Mouse (Mus musculus) CD4-positive, CD25-positive, alpha-beta regulatory T cell, adult 2 months (primary cell): Measurements from ENCODE around the gene Gpr135.
"Not testable (repeated sequence)": the region's sequence is repeated elsewhere in the genome, so short reads cannot be mapped to it uniquely, and the experiment has no call there.

ENCODE experiments used
- DNase-seq: peaks from one replicate; pipeline ENCODE4 v3.0.0-alpha.2; 2012; ENCODE audit warnings: low read depth, low spot score

The Gpr135 gene

DNA sequence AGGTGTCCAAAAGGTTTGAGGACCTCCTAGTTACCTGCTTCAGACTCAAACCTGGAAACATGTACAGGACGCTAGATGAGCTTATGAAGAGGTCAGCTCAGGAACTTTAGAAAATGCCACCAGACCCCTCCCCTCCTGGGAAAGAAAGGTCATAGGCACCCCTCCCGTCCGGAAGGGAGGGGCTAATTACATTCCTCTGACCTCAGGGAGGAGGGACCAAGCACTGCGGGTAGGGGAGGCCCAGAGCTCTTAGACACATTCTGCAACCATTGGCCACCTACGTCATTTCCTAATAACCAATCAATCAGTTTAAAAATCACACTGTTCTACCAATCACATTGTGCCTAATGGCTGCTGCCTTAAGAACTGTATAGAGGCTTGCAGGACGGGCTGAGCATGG is 18.4 kb downstream of the Gpr135 start:
- no peak for DNase-seq

DNA sequence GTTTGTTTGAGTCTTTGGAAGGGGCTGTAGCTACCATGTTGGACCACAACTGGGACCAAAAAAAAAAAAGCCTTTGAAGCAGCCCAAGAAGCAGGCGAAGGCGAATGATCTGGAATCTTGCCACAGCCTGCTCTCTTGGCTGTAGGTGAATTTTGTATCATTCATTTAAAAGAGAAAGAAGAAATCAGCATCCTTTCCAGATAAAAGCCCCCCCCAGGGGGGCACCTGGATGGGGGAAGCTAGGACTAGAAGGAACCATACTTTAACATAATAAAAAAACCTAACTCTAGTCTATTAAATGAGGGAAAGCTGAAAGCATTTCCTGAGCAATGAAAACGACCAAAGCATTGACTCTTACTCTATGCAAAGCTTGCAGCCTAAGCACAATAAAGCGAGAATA is 20.1 kb downstream of the Gpr135 start:
- no peak for DNase-seq

- DNase-seq, result not testable (repeated sequence)
Observed at GRCm38 (mm10) chr12:72050156-72050555, 20.8 kb downstream of the Gpr135 start.

DNA sequence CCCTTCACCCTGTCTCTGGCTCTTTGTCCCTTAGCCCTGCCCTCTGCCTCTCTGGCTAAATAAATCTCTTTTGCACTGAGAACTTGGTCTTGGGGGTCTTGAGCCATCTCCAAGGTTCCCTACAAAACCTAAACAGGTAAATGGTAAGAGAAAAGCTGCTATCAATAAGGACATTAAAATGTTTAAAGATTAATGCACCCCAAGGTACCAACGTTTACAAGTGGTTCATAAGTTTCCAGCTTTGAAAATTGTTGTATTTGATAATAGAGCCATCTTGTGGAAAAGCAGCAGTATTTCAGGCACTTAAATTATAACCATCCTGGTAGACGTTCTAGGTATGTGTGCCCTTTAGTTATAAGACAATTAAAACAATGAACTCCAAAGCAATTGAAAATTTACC is 23.4 kb downstream of the Gpr135 start:
- DNase-seq, result peak; percentile 37

DNA sequence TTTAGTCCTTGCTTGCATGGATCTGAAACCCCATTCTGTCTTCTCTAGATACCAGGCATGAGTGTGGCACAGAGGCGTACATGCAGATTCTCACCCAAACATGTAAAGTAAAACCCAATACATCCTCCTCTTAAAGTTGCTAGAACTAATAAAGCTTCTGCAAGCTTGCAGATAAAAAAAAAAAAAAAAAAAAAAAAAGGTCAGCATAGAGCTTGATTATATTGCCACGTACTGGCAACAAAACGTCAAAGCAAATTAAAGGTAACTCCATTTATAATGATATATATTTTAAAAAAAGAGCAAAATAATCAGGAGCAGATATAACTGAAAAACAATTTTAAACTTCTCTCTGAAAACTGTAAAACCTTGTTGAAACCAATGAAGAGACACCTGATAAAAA is 29.7 kb downstream of the Gpr135 start:
- DNase-seq, result no peak

DNA sequence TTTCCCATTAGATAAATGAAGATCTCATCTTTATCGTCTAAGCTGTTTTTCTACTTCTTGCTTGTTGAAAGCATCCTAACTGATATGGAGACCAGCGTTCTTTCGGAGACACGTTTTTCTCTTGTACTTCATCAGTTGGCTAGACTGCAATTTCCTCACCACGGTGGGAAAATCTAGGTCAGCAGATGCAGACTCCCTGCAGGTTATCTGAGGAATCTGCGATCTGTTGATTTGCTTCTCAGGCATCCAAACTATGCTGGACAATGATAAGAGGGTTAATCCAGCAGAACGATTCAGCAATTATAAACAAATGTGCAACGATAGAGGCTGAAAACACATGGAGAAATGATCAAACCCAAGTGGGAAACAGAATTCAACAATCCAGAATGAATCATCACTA is 31.4 kb downstream of the Gpr135 start:
- no peak for DNase-seq

DNA sequence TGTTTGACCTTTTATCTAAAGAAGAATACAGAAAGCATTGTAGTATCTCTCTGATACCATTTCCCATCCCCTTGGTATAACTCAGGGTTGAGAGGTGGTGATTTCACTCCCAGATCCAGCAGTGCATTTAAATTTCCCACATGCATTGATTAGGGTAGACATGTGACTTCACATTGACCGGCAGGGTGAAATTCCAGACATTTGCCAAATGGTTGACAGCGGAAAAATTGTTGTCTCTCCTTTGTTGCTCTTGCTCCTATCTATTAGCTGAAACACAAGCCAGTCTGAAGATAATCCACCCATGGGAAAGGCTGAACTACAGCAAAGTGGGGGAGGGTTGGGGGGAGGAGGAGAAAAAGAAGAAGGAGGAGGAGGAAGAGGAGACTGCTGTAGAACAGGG is 32.1 kb downstream of the Gpr135 start:
- DNase-seq, result no peak

- DNase-seq, result no peak
Observed at GRCm38 (mm10) chr12:72037049-72037448, 33.9 kb downstream of the Gpr135 start.

- no peak for DNase-seq
Observed at GRCm38 (mm10) chr12:72036097-72036661, 34.7 kb downstream of the Gpr135 start.

DNA sequence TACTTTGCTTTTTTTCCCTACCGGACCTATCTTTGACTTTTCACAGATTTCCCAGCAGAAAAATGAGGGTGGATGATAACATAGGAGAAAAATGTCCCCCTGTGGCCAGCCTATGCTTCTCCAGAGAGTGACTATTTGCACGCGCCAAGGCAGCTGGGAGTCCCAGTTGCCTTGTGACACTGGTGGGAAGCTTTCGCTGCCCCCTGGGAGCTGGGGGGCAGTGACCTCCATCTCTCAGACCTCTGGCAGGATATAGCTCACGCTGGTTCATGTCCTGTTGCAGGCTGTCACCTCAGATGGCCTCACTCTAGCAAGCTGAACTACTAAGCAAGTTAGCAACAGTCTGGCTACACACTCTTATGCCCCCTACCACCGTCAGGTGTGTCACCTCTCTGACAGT is 39.1 kb downstream of the Gpr135 start:
- DNase-seq, result no peak

DNA sequence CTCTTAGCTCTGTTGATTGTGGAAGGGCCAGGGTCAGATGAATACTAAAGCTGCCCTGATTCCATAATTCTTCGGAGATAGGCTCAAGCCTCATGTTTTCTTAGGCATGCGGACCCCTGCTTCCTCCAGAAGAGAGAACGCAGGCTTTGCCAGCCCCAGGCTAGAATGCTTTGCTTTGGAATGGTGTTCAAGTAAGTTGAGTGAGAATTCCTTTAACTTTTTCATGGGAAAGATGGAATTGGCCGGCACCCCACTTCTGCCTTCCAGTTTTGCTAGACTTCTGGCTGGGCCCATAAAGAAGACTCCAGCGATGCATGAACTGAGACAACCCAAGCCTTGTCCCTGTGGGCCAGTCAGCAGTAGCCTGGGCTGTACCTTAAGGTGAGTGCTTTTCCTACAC is 39.8 kb downstream of the Gpr135 start:
- DNase-seq, result no peak

- DNase-seq, result no peak
Observed at GRCm38 (mm10) chr12:72025275-72025795, 45.6 kb downstream of the Gpr135 start.

DNA sequence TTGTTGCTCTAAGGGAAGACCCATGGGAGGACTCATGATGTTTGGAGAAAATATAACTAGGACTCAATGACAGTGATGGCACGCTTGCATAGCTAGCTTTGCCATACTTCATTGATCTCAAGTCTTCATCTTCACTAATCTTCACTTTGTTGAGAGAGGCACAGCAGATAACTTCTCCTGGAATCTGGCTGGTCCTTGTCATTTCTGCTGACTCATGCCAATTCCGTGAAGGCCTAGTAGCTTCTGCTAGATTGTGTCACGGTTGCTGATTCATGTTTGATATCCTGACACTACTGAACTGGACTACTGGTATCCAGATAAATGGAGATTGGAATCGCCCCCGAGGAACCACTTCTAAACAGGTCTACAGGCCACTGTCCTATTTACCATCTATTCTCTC is 47.4 kb downstream of the Gpr135 start:
- no peak for DNase-seq

DNA sequence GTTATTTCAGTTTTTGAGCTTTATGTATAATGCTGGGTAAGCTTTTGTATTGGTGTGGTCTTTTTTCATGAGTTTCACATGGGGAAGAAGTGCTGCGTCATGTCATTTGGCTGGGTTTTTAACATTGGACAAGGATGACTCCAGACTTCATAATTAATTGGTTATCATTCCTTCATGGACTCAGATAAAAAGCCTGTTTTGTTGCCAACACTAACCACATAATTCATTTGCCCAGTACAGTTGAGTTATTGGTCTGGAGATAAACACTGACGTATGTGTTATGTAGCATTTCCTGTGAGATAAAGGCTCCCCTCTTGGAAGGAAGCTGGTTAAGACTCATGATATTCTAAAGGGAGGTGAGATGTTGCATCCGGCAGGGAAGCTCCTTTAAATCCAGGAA is 48.1 kb downstream of the Gpr135 start:
- no peak for DNase-seq

DNA sequence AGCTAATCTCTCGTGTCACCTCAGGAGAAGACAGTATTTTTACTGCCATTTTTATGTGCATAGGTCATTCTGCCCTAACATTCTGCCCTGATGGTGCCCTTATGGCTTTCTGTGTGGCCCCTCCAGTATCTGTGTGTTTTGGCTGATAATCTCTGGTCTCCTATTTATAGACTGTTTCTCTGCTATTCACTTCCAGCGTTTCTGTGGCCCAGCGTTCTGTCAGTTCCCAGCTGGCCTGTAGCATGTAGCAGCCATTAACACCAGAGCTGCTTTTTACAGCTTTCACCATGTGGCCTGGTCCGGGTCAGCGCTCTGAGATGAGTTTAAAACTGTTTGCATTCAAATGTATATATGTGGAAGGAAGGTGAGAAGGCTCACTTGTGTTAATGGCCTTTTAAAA is 49.4 kb downstream of the Gpr135 start:
- DNase-seq, result no peak

DNA sequence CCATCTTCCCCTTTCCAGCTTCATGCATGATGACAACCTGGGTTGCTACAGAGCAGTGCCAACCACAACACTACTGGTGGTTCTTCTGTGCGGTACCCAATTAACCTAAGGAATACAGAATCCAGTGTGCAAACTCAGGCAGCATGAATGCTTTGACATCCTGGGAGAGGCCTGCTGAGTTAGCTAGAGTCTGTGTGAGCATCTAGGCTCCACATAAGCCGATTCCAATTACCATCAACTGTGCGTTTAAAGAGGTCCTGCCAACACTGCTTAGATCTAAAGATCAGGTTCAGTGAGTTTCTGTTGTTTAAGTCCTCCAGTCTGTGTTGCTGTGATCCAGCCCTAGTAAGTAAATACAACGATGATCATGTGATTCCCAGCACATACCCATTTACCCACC is 50.6 kb downstream of the Gpr135 start:
- no peak for DNase-seq
